Mouse (Mus musculus) gastrocnemius, adult 8-10 months (tissue): Measurements from ENCODE around the gene Lrch1. TPM values are rescaled to one million over a fixed set of nuclear protein-coding genes. Genes with fewer than 3 reads are reported as not detected.

ENCODE experiments used
- DNase-seq, 2 experiments: peaks; one replicate each; pipeline ENCODE4 v3.0.0; 2022; ENCODE audit warnings: low spot score in 2 of 2
- total RNA-seq, 4 experiments: library from RNA; stranded (reverse); gene quantifications; 2 replicates each; pipeline ENCODE4 v1.2.4; 2022

Gene Lrch1
- total RNA-seq, 4 experiments from 2014 or later = 1.8 to 3.1 (median 2.5) TPM

GRCm38 (mm10) chr14:74922039-74922736 lies 25.5 kb downstream of the Lrch1 start:
- DNase-seq = no peak

- DNase-seq = no peak
Measured at GRCm38 (mm10) chr14:74921471-74921870, 26.2 kb downstream of the Lrch1 start.

- DNase-seq = no peak
Measured at GRCm38 (mm10) chr14:74919132-74919531, 28.5 kb downstream of the Lrch1 start.

GRCm38 (mm10) chr14:74918521-74919103 lies 29.1 kb downstream of the Lrch1 start:
- DNase-seq = no peak

GRCm38 (mm10) chr14:74917504-74918124 lies 30.1 kb downstream of the Lrch1 start:
- no peak for DNase-seq

- DNase-seq = no peak
Measured at GRCm38 (mm10) chr14:74916691-74917090, 31.0 kb downstream of the Lrch1 start.

DNA sequence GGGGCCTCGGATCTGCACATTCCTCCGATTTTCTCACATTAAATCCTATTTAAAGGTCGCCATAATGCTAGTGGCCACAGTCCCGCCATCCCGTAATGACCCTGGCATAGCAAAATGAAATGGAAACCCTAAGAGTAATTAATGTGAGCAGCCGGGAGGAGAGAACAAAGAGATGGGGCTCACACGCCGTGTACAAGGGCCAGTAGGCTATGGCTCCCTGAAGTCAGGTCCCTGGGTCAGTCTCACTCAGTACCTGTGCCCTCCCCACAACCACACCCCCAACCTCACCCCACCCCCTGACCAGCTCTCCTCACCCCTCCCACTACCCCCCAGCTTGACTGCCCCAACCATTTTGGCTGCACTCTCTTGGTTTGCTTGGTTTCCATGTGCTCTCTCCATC lies 31.6 kb downstream of the Lrch1 start:
- no peak for DNase-seq

DNA sequence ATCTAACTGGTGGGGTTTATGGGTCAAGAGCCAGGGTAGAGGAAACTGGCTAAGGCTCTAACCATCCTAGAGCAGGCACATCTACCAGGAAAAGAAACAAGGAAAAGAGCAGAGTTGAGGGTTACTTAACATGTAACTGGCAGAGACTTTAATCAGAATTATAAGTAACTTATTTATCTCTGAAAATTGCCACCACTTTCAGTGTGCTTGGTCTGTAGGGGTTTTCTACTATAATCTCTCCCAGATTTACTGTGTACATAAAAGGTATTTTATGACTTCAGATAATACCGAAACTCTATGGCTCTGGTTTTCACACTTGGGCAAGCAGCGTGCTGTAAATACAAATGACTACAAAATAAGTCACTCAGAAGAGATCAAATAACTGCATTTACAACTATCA lies 32.0 kb downstream of the Lrch1 start:
- DNase-seq = no peak

DNA sequence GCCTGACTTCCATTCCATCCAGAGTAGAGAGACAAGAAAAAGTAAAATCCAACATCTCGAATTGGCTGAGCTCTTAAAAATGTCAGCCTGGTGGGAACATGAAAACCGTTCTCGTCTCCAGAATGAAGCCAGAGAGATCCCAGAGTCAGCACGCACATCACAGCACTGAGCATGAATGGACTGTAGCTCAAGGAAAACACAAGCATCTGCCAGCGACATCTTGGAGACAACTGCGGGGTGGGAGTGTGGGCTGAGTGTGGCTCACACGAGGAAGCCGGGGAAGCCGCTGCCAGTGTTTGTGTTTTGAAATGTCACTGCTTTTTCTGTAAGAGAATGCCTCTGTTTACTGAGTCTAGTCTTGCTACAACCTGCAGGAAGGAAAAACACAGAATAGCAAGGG lies 32.7 kb downstream of the Lrch1 start:
- DNase-seq = no peak

GRCm38 (mm10) chr14:74913381-74914230 lies 34.1 kb downstream of the Lrch1 start:
- no peak for DNase-seq

GRCm38 (mm10) chr14:74910363-74910762 lies 37.3 kb downstream of the Lrch1 start:
- DNase-seq = peak; percentile 30 to 43

GRCm38 (mm10) chr14:74909021-74909420 lies 38.7 kb downstream of the Lrch1 start:
- no peak for DNase-seq

- no peak for DNase-seq
Measured at GRCm38 (mm10) chr14:74908250-74908649, 39.4 kb downstream of the Lrch1 start.

- DNase-seq = no peak
Measured at GRCm38 (mm10) chr14:74907706-74908105, 40.0 kb downstream of the Lrch1 start.

- DNase-seq = no peak
Measured at GRCm38 (mm10) chr14:74905990-74906389, 41.7 kb downstream of the Lrch1 start.

DNA sequence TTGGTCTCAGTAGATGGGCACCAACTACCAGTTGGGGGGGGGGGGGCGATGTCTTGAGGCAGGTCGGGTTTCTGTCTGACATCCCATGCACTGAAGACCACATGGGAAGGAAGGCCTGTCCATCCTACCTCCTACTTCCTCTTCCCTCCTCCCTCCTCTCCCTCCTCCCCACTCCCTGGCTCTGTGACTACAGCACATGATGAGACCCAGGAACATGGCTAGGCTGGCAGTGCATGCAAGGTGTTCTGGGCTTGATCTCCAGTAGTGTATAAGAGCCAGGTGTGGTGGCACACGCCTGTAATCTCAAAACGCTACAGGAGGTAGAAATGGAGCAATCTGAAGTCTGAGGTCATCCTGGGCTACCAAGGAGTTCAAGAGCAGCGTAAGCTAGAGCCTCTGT lies 43.2 kb downstream of the Lrch1 start:
- no peak for DNase-seq

DNA sequence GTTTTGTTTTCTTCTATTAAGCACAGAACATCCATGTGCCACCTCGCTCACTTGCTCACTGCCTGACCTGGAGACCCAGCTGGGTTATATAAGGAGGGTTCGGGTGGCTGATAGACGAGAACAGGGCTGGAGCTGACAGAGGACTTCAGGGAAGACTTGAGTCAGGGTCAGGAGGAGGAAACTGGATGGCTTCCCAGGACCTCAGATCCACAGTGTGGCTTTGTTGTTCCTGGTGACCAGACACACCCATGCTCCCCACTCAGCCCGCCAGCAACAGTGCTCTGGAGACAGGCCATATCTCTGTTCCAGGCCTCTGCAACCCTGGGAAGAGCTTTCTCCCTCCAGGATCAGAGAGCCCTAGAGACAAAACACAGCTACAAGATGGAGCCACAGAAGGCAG lies 44.6 kb downstream of the Lrch1 start:
- peak; percentile 47 to 58 for DNase-seq

DNA sequence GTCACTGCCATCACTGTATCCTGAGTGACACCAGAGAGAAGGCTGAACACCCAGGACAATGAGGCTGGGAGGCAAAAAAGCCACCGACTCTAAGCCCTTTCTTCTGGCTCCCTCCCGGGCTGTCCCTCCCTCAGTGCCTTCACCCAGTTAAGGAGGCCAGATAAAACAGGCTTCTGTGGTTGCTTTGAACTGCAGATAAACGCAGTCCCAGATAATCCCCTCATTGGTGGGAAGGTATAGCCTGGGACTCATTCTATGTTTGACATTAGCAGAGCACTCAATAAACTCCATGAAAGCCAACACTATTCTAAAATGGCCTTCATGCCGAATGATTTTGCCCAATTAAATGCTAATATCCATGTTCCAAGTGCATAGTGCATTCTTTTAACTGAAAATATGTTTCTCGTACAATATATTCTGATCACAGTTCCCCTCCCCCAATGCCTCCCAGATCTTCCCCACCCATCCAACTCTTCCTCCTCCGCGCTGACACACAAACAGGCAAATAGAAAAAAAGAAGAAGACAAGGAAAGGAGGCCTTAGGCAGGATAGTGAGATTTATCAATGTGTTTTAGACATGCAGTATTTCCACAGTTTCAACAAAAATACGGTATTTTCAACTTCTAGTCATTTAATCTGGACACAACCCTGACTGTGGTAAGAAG lies 46.8 kb downstream of the Lrch1 start:
- no peak for DNase-seq

- DNase-seq = no peak
Measured at GRCm38 (mm10) chr14:74899953-74900704, 47.5 kb downstream of the Lrch1 start.

- DNase-seq = no peak
Measured at GRCm38 (mm10) chr14:74898939-74899338, 48.7 kb downstream of the Lrch1 start.

GRCm38 (mm10) chr14:74893693-74894092 lies 54.0 kb downstream of the Lrch1 start:
- DNase-seq = no peak
